Mouse (Mus musculus) spleen, postnatal 36 days (tissue): ENCODE data around the gene Gsto2.

Source experiments
- DNase-seq, 2 experiments: peaks; one replicate each; pipeline ENCODE4 v3.0.0; 2022; ENCODE audit warnings: low spot score in 2 of 2, mixed read lengths in 1 of 2

Gsto2 gene

DNA sequence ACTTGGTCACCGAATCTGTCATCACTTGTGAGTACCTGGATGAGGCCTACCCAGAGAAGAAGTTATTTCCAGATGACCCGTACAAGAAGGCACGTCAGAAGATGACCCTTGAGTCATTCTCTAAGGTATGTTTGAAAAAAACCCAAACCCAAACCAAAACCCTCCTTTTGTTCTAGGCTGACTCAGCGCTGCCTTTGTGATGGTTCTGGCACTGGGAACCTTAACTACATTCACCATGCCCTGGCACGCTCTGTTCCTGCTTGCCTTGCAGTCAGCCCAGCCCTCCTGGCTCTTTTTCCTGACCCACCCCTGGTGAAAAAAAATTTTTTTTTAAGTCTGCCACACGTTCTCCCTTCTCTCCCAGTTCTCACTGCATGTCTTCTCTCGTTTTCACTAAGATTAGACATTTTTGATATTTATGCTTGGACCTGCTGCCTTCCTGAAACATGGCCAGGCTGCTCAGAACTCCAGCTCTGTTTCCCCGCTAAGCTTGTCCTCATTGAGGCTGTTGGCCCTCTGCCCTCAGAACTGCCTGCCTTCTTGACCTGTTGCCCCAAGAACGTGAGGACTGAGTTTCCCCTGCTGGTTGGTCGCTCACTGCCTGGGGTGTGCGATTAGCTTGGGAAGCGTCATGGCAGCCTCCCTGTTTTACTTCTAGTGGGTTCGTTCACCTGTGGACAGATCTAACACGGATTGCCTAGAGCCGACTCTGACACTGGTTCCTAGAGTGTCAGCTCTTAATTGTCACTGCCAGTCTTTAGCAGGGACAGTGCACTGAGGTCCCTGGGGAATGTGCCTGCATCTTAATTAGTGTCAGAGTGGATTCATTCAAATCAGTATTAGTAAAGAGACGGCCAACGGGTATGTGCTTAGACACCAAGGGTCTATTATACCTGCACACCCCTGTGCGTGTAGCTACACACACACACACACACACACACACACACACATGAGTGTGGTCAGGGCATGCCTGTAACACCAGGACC lies 7.1 kb upstream of the Gsto2 start:
- DNase-seq = no peak

DNA sequence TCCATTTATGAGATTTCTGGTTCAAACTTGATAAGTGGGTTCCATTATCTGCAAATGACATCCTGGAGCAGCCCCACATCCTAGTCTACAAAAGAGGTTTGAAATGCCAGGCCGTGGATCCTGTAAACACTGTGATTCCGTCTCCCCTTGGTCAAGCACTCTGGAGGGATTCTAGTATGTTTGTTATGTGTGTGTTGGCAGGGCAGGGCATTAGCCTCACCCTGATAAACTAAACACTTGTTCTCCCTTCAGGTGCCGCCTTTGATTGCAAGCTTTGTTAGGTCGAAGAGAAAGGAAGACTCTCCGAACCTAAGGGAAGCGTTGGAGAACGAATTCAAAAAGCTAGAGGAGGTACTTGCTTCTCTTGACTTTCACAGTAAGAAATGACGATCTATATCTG lies 6.2 kb upstream of the Gsto2 start:
- DNase-seq = no peak

DNA sequence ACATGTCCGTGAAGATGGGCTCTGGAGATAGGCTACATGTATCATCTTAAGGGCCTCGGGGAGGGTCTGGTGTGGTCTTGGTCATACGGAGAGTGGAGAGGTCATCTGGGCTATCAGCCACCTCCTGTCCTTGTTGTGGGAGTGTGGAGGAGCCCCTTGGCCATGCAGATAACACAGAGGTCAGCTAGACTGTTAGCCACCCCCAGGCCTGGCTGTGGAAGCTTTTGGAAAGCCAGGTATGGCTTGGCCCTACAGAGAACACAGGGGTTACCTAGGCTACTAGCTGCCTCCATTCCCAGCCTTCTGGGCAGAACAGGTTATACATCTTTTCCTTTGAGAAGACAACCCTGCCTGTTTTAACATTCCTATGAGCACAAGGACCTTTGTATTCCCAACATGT lies 2.8 kb upstream of the Gsto2 start:
- no peak for DNase-seq

DNA sequence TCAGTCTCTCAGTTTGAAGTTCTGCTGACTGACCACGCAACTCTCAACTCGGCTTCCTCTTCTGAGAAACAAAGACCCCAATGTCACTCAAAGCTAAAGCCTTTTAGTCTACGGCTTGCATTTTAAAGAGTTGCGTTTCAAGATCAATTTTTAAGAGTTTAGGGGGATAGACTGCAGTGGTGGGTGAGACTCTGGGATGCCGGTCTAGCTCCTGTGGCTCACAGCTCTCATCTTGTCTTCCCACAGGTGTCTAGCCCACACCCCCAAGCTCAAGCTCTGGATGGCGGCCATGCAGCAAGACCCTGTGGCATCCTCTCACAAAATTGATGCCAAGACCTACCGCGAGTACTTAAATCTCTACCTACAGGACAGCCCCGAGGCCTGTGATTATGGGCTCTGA lies 1.3 kb upstream of the Gsto2 start:
- DNase-seq = no peak

DNA sequence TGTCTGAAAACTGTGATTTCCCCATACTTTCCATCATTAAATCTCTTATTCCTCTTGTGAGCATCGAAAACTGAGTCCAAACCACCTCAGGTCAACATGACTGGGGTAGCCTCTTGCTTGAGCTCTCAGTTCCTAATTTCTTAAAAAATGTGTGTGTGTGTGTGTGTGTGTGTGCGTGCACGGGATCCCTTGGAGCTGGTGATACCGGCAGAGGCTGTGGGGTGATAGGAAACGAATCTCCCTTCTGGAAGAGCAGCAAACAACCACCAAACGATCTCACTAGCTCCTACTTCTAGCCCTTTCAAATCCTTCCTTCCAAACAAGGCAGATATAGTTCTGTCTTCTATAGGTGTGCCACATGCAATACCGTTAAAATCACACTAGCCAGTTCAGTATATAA lies 613 bp upstream of the Gsto2 start:
- no peak for DNase-seq

DNA sequence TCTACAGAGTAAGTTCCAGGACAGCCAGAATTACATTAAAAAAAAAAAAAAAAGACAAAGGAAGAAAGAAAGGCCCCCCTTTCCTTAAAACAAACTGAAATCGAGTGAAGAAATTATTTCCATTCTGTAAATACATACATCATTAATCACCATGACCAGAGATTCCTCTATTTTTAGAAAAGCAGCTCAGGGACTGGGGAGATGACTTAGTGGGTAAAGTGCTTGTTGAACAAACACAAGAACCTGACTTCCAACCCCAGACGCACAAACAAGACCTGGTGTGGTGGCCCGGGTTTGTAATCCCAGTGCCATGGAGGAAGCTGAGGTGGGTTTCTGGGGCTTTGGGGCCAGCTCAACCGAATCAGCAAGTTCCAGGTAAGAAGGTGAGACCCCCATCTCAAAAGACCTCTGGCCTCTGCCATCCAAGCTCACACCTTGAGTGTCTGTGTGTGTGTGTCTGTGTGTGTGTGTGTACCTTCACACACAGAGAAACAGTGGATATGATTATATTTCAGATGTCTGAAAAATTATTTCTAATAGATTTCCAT lies 2.4 kb downstream of the Gsto2 start:
- DNase-seq = no peak

DNA sequence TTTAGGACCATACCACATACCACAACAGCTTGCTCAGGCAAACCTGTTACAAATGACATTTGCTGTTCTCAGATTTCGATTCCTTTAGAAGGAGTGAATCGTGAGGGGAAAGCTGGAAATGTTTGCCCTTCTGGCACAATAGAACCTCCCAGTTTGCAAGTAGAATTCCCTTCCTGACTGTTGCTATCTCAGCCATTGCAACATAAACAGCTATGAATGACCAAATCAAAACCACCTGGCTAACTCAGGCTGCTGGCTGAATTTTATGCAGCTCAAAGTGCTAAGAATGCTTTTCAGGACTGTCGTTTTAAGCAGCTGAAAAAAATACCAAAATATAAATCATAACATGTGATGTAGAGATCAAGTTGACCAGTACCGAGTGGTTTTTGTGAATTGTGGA lies 3.6 kb downstream of the Gsto2 start:
- DNase-seq = no peak

DNA sequence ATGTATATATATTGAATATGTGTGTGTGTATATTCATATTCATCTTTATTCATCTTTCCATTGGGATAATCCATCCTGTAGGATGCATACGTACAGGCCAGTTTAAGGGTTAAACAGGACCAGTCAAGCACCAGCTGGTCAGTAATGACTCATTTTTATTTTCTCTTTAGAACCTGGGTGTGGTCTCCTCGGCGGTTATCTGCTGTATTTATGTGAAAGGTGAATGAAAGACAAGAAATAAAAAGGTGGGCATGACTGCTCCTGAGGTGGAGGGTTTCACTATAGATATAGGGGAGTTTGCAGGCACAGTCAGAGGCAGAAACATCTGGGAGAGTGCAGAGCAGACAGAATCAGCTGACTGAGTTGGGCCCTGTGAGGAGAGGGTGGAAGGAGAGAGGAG lies 4.2 kb downstream of the Gsto2 start:
- DNase-seq = no peak

DNA sequence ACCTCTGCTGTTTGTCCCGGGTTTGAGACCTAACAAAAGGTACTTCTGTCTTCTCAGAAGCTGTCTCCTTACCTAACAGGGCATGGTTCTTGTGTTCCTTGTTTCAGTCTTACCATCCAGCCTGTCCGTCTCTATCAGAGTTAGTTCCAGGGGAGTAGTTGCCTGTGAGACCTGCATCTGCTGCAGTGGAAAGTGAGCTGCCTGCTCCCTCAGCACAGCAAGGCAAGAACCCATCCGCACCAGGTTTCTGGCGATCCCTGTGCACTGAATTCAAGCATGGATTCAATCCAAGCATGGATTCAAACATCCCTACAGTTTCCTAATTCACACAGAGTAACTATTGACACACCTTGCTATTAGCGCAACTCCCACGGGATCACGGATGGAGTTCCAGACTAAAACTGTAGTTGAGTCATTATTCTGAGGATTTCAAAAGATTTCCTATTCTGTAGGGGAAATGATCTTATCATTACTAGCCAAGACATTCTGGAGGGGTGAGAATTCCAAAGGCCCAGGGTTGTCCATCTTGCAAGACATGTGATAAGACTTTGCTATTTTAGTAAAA lies 4.8 kb downstream of the Gsto2 start:
- no peak for DNase-seq

DNA sequence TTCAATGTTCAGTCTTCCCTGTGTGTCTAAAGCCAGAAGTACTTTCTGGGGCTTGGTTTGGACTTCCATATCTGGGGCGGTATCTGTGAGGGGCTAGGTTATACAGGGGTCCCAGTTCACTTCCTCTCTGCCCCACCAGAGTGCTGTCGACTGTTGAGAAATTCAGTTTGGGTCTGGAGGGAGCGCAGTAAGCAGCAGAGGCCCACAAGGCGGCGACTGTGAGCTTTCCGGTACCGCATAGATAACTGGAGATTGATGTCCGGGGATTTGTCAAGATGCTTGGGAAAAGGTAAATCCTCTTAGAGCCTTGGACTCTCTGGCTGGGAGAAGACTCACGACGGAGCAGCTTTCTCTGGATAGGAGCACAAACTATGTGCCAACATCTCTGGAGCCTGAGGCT lies 6.2 kb downstream of the Gsto2 start:
- DNase-seq = no peak

DNA sequence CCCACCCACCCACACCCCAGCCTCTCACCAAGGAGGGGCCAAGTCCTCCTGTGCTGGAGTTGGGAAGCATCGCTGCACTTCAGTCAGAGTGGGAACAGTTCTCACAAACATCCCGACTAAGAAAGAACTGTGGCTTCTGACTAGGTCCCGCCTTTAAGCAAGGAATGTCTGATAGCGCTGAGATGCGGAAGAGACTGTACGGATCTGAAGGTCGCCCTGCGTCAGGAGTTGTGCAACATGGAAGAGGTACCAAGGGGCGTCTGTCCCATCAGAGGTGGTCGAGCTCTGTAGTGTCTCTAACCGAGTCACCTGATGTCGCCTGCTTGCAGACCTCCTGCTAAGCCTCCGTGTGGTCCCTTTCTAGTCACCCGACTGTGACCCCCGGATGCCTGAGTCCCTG lies 10.9 kb downstream of the Gsto2 start:
- DNase-seq = no peak

DNA sequence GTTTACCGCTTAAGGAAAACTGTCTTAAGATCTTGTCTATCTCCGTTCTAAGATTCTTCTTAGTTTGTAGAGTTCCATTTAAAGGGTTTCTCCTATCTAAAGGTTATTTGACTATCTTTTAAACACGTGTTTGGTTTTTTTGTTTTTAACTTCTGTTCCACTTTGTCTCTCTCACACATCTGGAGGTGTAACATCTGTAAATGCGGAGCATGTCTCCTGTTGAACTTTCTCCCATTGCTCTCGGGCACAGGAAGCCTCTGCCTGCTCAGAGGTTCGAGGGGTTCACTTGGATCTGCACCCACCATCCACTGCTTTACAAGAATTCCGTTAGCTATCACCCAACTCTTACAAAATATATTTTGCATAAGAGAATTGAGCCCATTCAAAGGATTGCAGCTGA lies 16.2 kb downstream of the Gsto2 start:
- no peak for DNase-seq

DNA sequence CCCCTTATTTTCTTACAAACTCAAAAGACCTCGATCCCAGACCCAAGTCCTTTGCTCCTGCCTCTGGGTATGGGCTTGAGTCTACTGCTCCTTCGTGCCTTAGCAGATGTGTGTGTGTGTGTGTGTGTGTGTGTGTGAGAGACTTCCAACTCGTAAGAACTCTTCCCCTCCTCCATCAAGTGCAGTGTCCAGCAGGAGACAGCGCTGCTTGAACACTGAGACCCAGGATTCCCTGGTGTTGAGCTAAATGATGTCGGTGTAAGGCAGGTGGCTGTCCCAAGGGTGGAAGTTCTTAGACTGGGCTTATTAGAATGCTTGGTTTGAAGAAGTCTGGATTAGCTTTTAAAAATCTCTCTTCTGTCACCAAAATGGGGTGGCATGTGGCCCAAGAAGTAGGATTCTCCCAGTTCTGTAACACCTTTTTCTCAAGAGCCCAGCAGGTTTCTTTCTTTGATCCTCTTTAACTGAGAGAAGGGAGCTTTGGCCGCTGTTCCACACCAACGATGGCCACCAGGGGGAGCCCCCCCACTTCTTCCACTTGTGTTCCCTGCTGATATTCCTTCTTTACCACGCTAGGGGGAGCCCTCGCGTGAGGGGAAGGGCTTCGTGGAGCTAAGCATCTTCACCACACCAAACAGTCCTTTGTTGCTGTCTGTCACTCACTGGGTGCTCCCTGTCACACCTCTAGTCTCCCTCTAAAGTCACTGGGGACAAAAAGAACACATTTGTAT lies 17.0 kb downstream of the Gsto2 start:
- DNase-seq = peak; percentile 71 to 82

DNA sequence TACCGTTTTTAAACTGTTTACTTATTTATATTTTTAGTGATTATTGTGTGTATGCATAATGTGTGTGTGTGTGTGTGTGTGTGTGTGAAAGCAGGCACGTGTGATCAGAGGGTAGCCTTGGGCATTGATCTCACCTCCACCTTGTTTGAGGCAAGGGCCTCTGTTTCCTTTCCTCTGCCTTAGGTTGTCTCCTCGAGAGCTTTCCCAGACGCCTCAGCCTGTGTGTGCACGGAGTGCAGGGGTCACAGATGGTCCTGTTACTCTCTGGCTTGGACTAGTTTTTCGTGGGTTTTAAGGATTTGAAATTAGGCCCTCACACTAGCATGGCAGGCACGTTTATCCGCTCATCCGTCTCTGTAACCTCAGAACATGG lies 17.5 kb downstream of the Gsto2 start:
- DNase-seq = no peak

DNA sequence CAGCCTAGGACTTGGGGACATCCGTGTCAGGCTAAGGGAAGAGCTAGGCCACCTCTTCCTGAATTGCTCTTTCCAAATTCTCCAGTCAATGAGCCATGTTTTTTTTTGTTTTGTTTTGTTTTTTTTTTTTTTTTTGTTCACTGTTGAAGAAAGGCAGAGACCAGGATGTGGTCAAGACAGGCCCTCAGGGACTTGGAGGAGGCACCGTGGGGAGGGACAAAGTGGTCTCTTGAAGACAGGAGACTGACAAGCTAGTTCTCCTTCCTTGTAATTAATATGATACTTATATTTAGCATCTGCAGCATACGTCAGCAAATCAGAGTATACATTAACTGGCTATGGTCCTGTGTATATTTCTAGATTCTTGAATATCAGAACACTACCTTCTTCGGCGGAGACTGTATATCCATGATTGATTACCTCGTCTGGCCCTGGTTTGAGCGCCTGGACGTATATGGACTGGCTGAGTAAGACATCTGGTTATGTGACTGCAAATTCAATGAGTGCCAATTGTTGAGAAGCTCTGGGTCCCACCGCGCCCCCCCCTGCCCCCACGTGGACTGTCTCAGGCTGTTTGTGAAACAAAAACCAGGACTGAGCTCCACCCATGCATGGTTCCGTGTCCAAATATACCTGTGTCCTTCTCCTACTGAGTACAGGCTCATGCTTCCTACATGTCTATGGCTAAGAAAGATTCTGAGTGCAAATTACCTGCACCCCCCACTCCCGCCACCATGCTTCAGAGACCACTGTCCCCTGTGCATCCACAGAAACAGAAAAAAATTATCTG lies 19.2 kb downstream of the Gsto2 start:
- DNase-seq = peak; percentile 20 to 35

DNA sequence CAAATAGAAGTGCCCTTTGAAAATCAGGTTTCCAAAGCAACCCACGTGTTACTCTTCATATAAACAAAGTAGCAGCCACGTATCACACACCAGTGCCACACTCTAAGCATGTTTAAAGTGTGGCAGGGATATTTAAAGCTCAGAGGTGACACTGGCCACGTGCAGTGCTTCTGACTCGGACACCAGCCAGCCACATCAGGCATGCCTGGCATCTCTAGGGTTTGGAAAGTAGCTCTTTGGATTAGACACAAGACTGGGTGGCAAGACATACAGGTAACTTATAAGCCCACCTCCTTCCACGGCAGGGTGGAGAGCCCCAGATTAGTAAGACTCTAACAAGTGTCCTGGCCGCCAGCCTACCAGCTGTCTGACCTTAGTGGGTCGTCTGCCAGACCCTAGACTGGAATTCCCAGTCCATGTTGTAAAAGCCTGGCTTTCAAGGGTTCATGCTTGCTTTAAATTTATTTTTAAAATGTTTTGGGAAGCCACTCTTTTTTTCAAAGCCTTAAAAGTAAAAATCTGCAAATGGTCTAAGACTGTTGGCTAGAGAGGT lies 19.9 kb downstream of the Gsto2 start:
- no peak for DNase-seq

DNA sequence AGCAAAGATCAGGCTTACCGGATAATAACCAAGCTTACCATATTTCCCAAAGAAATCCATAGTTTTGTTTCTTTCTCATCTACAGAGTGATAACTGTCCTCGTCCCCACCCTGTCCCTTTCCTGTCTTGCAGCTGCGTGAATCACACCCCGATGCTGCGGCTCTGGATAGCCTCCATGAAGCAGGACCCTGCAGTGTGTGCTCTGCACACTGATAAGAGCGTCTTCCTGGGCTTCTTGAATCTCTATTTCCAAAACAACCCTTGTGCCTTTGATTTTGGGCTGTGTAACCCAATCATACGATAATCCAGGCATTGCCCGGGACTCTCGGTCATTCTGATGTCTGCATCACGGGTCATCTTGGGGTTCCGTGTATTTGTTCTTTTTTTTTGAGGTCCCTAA lies 20.6 kb downstream of the Gsto2 start:
- DNase-seq = no peak

DNA sequence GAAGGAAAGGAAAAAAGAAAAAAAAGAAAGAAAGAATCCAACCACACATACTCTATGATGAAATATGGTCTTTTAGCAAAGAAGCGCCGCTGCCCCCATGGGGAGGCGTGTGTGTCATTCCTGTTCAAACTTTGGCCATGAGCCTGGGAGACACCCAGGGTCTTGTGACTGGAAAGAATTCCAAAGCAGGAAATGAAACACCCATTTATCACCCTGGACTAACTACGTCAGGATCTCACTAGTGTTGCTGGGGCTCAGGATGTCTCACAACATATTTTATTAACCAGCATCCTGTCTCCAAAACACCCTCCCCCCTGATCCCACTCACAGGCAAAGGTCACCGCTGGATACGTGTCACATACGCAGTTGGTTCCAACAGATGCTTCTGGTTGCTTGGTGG lies 21.3 kb downstream of the Gsto2 start:
- no peak for DNase-seq

DNA sequence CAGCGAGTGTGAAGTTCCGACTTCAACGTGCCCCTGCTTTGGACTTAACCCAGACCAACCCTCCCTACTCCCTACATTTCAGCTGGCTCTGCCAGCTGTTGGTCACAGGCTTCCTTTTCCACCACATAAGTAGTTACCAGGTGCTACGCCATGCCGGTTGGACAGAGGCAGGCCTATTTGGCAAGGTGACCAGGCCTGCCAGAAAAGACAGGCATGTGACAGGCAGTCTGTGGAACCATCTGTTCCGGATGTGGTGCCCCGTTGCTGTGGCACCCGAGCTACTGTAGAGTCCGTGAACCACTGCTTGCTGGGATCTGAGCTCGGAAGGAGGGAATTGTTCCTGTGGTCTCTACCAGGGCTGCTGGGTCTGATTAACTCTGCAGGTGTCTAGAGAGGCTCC lies 22.1 kb downstream of the Gsto2 start:
- DNase-seq = peak; percentile 71 to 72

DNA sequence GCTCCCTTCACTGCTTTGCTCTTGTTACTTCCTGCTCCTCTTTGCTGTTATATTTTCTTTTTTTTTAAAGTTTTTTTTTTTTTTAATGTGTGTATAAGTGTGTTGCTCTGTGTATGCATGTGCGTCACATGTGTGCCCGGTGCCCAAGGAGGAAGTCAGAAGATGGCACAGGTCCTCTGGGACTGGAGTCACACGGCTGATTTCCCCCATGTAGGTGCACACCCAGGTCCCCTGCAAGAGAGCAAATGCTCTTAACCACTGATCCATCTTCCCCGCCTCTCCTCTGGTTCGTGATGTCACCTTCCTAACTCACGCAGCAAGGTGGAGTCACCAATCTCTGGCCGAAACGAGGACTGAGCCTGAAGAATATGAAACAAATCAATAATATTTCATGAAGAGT lies 22.7 kb downstream of the Gsto2 start:
- DNase-seq = peak; percentile 86 to 87

DNA sequence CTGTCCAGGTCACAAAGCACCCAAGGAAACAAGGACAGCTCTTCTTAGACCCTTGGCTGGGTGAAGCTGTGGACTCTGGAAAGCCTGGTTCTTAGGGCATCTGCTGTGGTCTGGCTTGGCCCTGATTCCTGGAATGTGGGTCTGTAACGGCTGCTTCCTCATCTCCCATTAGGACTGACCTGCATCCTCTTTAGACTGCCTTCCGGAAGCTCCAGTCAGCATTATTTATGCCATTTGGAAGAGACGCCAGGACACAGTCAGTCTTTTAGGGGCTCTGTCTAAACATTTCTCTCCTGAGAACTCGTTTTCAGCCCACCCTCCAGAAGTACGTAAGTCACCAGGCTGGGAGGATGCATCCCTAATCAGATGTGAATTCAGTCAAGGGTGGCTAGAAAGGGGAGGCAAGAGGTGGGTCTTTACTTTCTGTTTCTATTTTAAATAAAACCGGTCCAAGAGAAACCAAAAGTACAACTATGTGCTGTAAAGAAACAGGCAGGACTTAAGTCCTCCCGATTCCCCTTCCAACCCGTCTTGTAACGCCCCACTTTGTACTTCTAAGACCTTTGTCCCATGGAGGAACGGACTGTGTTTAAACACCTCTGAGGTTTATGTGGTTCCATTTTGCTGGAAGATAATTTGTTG lies 25.3 kb downstream of the Gsto2 start:
- DNase-seq = peak in 1 of 2 experiments; percentile 26
